Mouse (Mus musculus): ENCODE results near the gene Vmn2r20.
"Not testable (repeated sequence)": the region's sequence is repeated elsewhere in the genome, so short reads cannot be mapped to it uniquely, and the experiment has no call there.

The Vmn2r20 gene

DNA sequence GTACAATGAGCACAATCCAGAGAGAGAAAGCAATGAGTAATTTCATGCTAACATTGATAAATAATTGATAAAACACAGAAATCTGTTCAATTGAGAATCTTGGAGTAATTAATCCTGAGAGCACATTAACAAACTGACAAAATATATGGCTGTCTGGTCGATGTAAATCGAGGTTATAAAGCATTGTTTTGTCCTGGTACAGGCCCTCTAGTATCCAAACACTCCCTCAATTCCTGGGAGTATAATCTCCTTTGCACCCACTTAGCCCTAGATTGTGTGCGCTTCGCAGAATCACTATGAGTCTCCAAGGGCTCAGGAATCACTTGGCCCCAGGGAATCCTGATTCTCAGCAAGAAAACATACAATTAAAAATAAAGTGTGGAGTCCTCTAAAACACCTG lies at the start of gene Vmn2r20:
Gene Vmn2r20 (minus strand): TSS at position 101 of the 400 bp plus-strand sequence.
- not testable (repeated sequence) for DNase-seq

GRCm38 (mm10) chr6:123424413-123424812 lies 6.5 kb upstream of the Vmn2r20 start:
- DNase-seq, result not testable (repeated sequence)

- not testable (repeated sequence) for DNase-seq
Observed at GRCm38 (mm10) chr6:123406918-123407665, 10.8 kb downstream of the Vmn2r20 start.

- DNase-seq, result not testable (repeated sequence)
Observed at GRCm38 (mm10) chr6:123388824-123389223, 29.1 kb downstream of the Vmn2r20 start.

GRCm38 (mm10) chr6:123346141-123346540 lies 71.8 kb downstream of the Vmn2r20 start:
- no peak for DNase-seq

DNA sequence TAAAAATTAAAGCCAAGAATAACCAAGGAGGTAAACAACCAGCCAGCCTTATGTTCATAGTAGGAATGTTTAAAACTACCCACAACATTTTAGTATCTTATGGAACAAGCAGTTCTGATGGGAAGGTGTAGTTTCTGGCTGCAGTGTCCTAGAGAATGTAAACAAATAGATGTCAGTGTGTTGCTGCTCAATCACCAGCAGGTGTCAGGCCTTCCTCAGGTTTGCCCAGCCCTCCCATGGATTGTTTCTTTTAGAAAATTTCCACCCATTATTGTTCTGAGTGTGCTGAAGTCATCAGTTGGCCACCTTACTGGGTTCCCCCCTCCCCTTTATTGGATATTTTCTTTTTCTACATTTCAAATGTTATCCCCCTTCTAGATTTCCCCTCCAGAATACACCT lies 77.8 kb downstream of the Vmn2r20 start:
- peak; percentile 13 to 31 for DNase-seq

- no peak for DNase-seq
Observed at GRCm38 (mm10) chr6:123332503-123332902, 85.4 kb downstream of the Vmn2r20 start.

All from kidney, postnatal 4 days (tissue).